Mouse (Mus musculus): ENCODE results near the gene Nfia. TPM values are rescaled to one million over a fixed set of nuclear protein-coding genes. Genes with fewer than 3 reads are reported as not detected.
A peak's percentile ranks its signal among the peaks of the same experiment; 100 is the strongest.

Gene Nfia
- polyA plus RNA-seq, 1 experiment from 2014 or later = 51.0 TPM

GRCm38 (mm10) chr4:97865410-97865953, 92.9 kb downstream of the Nfia start:
- no peak for ATAC-seq (ENCODE audit: insufficient number of reproducible peaks, insufficient read depth, low FRiP score, low TSS enrichment)
- H3K4me1 ChIP-seq = peaks cover 19% of the 10 kb centered on the region
- H3K4me2 ChIP-seq (replicated peaks) = no peak overlapping the region
- H3K9ac ChIP-seq = no peak overlapping the region
- no peak overlapping the region for H3K27ac ChIP-seq
- H3K27me3 ChIP-seq = no peaks in the 10 kb centered on the region
- H3K36me3 ChIP-seq = no peaks in the 10 kb centered on the region
- no peak overlapping the region for H3K4me3 ChIP-seq
- H3K9me3 ChIP-seq = no peaks in the 10 kb centered on the region
- WGBS = 80% methylated on average over 3 of the region's 3 CpGs

DNA sequence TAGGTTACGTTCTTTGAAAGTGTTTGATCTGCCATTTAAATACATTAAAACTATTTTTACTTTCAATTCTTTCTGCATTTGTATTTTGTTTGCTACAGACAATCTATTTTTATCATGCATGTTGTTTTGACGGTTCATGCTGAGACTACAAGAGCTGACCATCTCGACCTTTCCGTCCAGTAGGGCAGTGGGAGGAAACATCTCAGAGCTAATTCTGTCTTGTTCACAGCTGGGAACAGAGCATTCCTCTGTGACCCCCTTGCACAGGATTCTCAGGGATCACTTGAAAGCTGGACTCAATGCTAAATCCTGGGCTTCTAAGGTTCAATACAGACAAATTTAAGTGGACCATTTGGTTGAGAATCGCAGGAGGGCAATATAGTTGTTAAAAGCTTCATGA, 93.9 kb downstream of the Nfia start:
- H3K27me3 ChIP-seq = no peaks in the 10 kb centered on the region
- 46% methylated on average over 5 of the region's 5 CpGs for WGBS
- no peak for ATAC-seq (ENCODE audit: insufficient number of reproducible peaks, insufficient read depth, low FRiP score, low TSS enrichment)
- peaks cover 22% of the 10 kb centered on the region for H3K4me1 ChIP-seq
- H3K9ac ChIP-seq = no peak overlapping the region
- no peak overlapping the region for H3K4me2 ChIP-seq (replicated peaks)
- no peak overlapping the region for H3K4me3 ChIP-seq
- no peaks in the 10 kb centered on the region for H3K9me3 ChIP-seq
- no peak overlapping the region for H3K27ac ChIP-seq
- no peaks in the 10 kb centered on the region for H3K36me3 ChIP-seq

DNA sequence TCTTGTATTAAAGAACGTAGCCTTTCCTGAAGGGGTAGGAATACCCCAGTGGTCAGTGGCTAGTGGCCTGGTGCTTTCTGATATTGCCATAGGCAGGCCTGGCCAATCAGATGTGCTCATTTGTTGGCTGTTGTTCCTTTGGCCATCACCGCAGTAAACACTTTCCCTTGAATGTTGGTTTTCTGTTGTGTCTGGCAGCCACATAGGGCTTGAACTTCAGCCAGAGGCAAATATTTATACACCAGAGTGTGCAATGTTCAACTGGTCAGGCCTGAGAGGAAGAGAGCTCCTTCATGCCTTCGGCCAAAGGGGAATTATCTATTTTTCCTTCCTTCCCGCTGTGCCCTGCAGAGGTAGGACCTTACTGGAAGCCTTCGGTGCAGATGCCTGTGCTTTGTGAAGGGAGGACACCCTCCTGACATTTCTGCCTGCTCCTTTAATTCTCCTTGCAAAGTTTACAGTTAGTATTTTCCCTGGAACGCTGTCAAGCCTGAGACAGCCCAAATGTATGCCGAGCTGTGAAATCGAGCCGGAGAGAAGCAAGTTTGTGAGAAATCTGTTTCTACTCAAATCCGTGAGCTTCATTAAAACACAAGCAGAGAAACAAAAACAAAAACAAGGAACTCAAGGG, 95.9 kb downstream of the Nfia start:
- no peak for ATAC-seq (ENCODE audit: insufficient number of reproducible peaks, insufficient read depth, low FRiP score, low TSS enrichment)
- no peaks in the 10 kb centered on the region for H3K36me3 ChIP-seq
- H3K9ac ChIP-seq = no peak overlapping the region
- H3K9me3 ChIP-seq = no peaks in the 10 kb centered on the region
- H3K27me3 ChIP-seq = no peaks in the 10 kb centered on the region
- peak overlapping the region; percentile 87 for H3K27ac ChIP-seq
- H3K4me2 ChIP-seq (replicated peaks) = peak overlapping the region; percentile 37
- H3K4me1 ChIP-seq = peaks cover 27% of the 10 kb centered on the region
- WGBS = 62% methylated on average over 10 of the region's 10 CpGs
- peak overlapping the region; percentile 6; the same call in 1 of the 2 replicates for H3K4me3 ChIP-seq

GRCm38 (mm10) chr4:97868938-97869440, 96.5 kb downstream of the Nfia start:
- Histone ChIP-seq H3K27me3 (no peaks in the 10 kb centered on the region), H3K9me3 (no peaks in the 10 kb centered on the region), H3K36me3 (no peaks in the 10 kb centered on the region), H3K4me3 (peak overlapping the region; percentile 6; the same call in 1 of the 2 replicates), H3K27ac (peak overlapping the region; percentile 87), H3K4me2 (replicated peaks) (peak overlapping the region; percentile 37), H3K4me1 (peaks cover 27% of the 10 kb centered on the region), H3K9ac (no peak overlapping the region)
- WGBS = 70% methylated on average over 27 of the region's 27 CpGs
- peak; percentile 71; the same call in 1 of the 2 replicates for ATAC-seq (ENCODE audit: insufficient number of reproducible peaks, insufficient read depth, low FRiP score, low TSS enrichment)

GRCm38 (mm10) chr4:97869451-97869850, 96.9 kb downstream of the Nfia start:
- Histone ChIP-seq H3K4me3 (no peak overlapping the region), H3K27me3 (no peaks in the 10 kb centered on the region), H3K36me3 (no peaks in the 10 kb centered on the region), H3K9ac (no peak overlapping the region), H3K9me3 (no peaks in the 10 kb centered on the region), H3K27ac (peak overlapping the region; percentile 87), H3K4me1 (peaks cover 27% of the 10 kb centered on the region), H3K4me2 (replicated peaks) (peak overlapping the region; percentile 37)
- WGBS = 53% methylated on average over 7 of the region's 7 CpGs
- no peak for ATAC-seq (ENCODE audit: insufficient number of reproducible peaks, insufficient read depth, low FRiP score, low TSS enrichment)

DNA sequence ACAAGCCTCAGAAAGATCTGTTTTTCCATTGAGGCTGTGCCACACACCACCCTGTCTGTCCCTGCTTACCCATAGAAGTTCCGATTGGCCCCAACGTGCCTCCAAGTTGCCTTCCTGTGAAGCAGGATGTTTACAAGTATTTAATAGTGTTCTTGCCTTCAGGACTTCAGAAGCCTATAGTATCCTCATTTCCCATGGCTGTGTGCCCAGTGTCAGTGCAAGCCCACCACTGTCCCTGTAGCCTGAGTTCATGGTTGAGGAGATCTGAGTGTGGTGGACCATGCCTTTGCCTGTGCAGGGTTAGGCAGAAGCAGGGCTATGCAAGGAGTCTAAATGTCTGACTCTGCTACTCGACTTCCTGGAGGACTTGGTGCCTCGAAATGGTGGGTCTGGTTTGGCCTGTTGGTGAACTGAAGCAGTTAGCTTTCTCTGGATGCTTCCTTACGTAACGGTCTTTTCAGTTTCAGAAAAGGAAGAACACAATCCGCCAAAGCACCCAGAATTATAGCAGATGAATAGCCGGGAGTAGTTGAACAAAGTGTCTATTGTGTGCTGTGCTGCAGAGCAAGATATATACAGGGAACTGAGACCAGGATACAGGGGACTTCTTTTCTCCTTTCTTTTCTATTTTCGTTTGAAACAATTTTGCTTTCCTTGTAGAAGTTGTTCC, 99.4 kb downstream of the Nfia start:
- Histone ChIP-seq H3K4me2 (replicated peaks) (no peak overlapping the region), H3K36me3 (no peaks in the 10 kb centered on the region), H3K27ac (peak overlapping the region; percentile 57; the same call in 1 of the 2 replicates), H3K4me3 (no peak overlapping the region), H3K9me3 (no peaks in the 10 kb centered on the region), H3K9ac (no peak overlapping the region), H3K27me3 (no peaks in the 10 kb centered on the region), H3K4me1 (peaks cover 27% of the 10 kb centered on the region)
- 42% methylated on average over 9 of the region's 9 CpGs for WGBS
- no peak for ATAC-seq (ENCODE audit: insufficient number of reproducible peaks, insufficient read depth, low FRiP score, low TSS enrichment)

DNA sequence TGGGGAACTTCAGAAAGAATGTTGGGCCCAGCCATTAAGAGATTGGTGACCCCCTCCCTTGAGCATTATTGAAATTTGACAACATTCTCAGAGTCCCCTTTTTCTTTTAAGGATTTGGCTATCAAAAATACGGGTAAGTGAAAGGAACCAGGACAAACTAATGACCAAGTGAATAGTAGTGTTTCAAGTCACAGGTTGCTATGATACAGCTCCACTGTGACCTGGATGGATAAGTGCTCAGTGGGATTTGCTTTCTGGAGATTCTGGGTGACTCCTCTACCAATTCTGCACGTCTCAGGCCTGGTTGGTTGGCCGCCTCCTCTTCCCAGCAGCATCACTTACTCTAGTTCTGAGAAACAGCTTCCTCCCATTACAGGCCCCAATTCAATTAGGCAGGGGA, 102.4 kb downstream of the Nfia start:
- no peak for ATAC-seq (ENCODE audit: insufficient number of reproducible peaks, insufficient read depth, low FRiP score, low TSS enrichment)
- WGBS = 79% methylated on average over 3 of the region's 3 CpGs
- no peaks in the 10 kb centered on the region for H3K36me3 ChIP-seq
- H3K4me1 ChIP-seq = peaks cover 14% of the 10 kb centered on the region
- no peaks in the 10 kb centered on the region for H3K9me3 ChIP-seq
- H3K4me2 ChIP-seq (replicated peaks) = no peak overlapping the region
- no peaks in the 10 kb centered on the region for H3K27me3 ChIP-seq
- H3K4me3 ChIP-seq = no peak overlapping the region
- no peak overlapping the region for H3K27ac ChIP-seq
- H3K9ac ChIP-seq = no peak overlapping the region

- no peak for ATAC-seq (ENCODE audit: insufficient number of reproducible peaks, insufficient read depth, low FRiP score, low TSS enrichment)
- peaks cover 11% of the 10 kb centered on the region for H3K4me1 ChIP-seq
- H3K4me3 ChIP-seq = no peak overlapping the region
- 75% methylated on average over 3 of the region's 3 CpGs for WGBS
- H3K4me2 ChIP-seq (replicated peaks) = no peak overlapping the region
- H3K9me3 ChIP-seq = no peaks in the 10 kb centered on the region
- no peak overlapping the region for H3K27ac ChIP-seq
- no peak overlapping the region for H3K9ac ChIP-seq
- no peaks in the 10 kb centered on the region for H3K27me3 ChIP-seq
- H3K36me3 ChIP-seq = no peaks in the 10 kb centered on the region
These were observed 103.4 kb downstream of the Nfia start for GRCm38 (mm10) chr4:97875901-97876300.

DNA sequence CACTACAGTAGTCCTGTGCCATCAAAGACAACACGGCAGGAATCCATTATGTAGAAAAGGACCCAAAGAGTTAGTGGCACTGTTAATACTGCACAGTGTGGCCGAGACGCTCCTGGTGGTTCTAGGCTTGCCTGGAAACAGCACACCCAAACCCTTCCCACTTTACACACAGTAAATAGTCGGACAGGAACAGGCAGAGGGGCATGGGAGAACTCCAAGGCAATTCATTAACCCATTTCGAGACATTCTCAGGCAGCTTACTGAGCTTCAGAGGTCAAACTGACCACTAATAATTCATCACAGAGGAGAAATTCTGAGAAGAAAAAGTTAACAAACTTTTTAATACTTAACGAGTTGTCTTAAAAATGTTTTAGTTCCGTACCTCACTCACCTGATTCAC, 107.2 kb downstream of the Nfia start:
- peaks cover 4% of the 10 kb centered on the region; the same call in 1 of the 2 replicates for H3K4me1 ChIP-seq
- H3K27ac ChIP-seq = no peak overlapping the region
- H3K9me3 ChIP-seq = no peaks in the 10 kb centered on the region
- H3K4me3 ChIP-seq = no peak overlapping the region
- ATAC-seq (ENCODE audit: insufficient number of reproducible peaks, insufficient read depth, low FRiP score, low TSS enrichment) = no peak
- 79% methylated on average over 7 of the region's 7 CpGs for WGBS
- H3K27me3 ChIP-seq = no peaks in the 10 kb centered on the region
- H3K36me3 ChIP-seq = no peaks in the 10 kb centered on the region
- no peak overlapping the region for H3K9ac ChIP-seq
- H3K4me2 ChIP-seq (replicated peaks) = no peak overlapping the region

- no peak overlapping the region for H3K4me3 ChIP-seq
- no peak overlapping the region for H3K27ac ChIP-seq
- H3K27me3 ChIP-seq = no peaks in the 10 kb centered on the region
- no peak overlapping the region for H3K4me2 ChIP-seq (replicated peaks)
- H3K9me3 ChIP-seq = no peaks in the 10 kb centered on the region
- H3K9ac ChIP-seq = no peak overlapping the region
- peaks cover 4% of the 10 kb centered on the region; the same call in 1 of the 2 replicates for H3K4me1 ChIP-seq
- ATAC-seq (ENCODE audit: insufficient number of reproducible peaks, insufficient read depth, low FRiP score, low TSS enrichment) = no peak
- WGBS = 85% methylated on average over 9 of the region's 9 CpGs
- no peaks in the 10 kb centered on the region for H3K36me3 ChIP-seq
These were observed 107.9 kb downstream of the Nfia start for GRCm38 (mm10) chr4:97880120-97881055.

- WGBS = 81% methylated on average over 5 of the region's 5 CpGs
- no peak overlapping the region for H3K27ac ChIP-seq
These were observed 113.0 kb downstream of the Nfia start for GRCm38 (mm10) chr4:97885574-97885973.

More at GRCm38 (mm10) chr4:97885574-97885973, 113.0 kb downstream of the Nfia start:
- no peaks in the 10 kb centered on the region for H3K27me3 ChIP-seq
- H3K4me3 ChIP-seq = no peak overlapping the region
- H3K9me3 ChIP-seq = no peaks in the 10 kb centered on the region
- no peaks in the 10 kb centered on the region for H3K4me1 ChIP-seq
- no peak overlapping the region for H3K4me2 ChIP-seq (replicated peaks)
- no peak overlapping the region for H3K9ac ChIP-seq
- no peak for ATAC-seq (ENCODE audit: insufficient number of reproducible peaks, insufficient read depth, low FRiP score, low TSS enrichment)
- no peaks in the 10 kb centered on the region for H3K36me3 ChIP-seq
